Mouse (Mus musculus): ENCODE results near the gene Mpig6b.

DNA sequence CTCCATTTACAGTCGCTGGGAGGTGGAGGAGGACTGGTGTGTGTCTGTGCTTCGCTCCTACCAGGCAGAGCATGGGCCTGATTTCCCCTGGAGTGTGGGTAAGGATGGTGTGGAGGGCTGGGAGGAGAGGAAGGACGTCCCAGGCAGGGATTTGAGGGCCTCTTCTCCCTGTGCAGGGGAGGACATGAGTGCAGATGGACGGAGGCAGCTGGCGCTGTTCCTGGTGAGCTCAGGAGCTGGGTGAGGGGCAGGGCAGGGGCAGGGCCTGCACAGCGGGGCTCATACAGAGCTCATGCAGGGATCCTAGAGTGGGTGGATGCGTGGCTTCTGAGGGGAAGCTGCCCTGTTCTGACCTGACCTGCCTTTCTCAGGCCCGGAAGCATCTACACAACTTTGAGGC, 36.3 kb upstream of the Mpig6b start:
- TF ChIP-seq GATA1 (IDR thresholded peaks at IDR 0.05; ENCODE audit: borderline replicate concordance, low read length) (no peak), FLI1 (IDR thresholded peaks at IDR 0.05; ENCODE audit: low read length) (no peak)

Measured in megakaryocyte, embryonic 14.5 days (primary cell).